Mouse (Mus musculus) heart, adult 9 months (tissue): ENCODE data around the gene A730071L15Rik.

Source experiments
- DNase-seq, 2 experiments: peaks; one replicate each; pipeline ENCODE4 v3.0.0; 2022; ENCODE audit warnings: low spot score in 2 of 2

Gene A730071L15Rik

GRCm38 (mm10) chr11:6183246-6183645 is 16.6 kb upstream of the A730071L15Rik start:
- DNase-seq: no peak

GRCm38 (mm10) chr11:6184202-6184935 is 15.5 kb upstream of the A730071L15Rik start:
- DNase-seq: peak; percentile 33 to 37

DNA sequence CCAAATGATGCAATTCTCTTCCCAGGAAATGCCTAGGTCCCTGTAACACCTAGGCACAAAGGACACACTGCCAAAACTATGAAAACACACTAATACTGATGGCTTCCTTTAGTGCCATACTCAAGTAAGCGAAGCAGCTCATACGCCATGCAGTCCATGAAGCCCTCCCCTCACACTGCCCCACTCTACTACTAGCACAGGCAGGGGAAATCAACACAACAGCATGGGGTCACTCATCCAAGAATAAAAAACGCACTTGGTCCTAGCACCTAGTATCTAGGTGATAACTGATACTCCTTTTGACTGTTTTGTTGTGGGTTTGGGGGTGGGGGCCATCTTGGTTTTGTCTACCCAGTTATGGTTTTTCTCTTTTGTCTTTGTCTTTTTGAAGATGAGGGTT is 12.4 kb upstream of the A730071L15Rik start:
- no peak for DNase-seq

DNA sequence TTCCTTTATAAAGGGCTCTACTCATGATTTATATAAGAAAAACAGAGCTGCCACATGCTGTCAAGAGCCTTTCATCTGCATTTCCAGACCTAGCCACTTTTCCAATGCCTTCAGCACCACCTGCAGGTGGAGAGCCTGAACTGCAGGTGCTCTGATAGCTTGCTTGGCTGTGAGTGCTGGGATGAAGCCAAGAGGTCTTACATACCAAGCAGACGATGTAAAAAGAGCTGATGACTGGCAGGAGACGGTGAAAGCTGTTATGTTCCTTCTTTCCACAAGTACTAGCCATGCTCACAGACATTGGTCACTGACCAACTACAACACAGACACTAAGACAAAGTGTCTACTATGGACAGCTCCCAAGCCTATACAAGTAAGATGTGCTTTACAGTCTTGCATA is 12.0 kb upstream of the A730071L15Rik start:
- DNase-seq: peak; percentile 70 to 92

DNA sequence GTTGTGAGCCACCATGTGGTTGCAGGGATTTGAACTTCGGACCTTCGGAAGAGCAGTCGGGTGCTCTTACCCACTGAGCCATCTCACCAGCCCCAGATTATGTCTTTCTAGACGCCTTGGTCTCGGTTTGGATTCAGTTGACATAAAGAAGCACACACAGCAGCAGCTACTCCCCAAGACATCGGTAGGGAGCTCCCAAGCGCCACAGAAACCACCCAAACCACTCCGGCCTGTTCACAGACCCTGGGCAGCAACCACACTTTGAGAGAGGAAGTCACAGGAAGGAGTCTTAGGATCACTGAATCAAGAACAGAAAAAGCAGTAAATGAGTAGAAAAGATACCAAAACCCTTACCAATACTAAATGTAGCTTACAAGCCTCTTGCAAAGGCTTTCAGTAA is 3.0 kb upstream of the A730071L15Rik start:
- DNase-seq: no peak

DNA sequence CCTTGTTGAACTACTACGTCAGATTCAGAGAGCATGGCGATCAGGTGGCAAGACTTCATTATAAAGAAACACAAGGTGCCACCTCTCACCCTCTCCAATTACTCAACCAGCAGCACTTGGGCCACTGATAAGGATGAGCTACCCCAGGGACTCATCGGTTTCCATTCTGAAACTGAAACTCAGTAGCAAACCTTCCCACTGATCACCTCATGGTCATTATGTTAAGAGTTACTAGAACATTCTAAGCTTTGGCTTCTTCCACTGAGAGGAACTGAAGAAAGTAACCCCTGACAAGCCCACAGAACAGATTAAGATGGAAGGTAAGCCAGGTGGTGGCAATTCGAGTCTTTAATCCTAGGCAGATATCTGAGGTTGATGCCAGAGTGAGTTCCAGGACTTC is 1.4 kb upstream of the A730071L15Rik start:
- DNase-seq: no peak

DNA sequence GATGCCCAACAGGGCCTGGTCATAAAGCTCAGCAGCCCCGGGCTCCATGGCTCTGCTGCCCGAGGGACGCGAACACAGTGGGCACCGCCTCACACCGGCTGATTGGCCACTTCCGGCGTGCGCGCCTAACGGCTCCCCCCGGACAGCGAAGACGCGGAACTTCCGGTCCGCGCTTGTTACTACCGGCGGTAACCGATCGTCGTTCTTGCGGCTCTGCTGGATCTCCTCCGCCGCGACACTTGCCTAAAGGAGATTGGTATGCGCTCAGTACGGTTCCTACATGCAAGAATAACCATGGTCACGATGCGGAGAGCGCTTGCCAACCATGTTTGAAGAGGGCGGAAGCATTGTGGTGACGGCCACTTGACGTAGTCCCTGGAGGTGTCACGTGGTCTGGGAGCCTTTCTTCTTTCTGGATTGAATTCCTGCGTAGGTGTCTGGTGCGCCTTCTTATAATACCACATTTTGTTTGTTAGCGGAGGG is 299 bp downstream of the A730071L15Rik start, which contains the start of gene Nudcd3:
Gene Nudcd3, minus strand, starts transcription at position 329 of the 483 bp plus-strand sequence.
- DNase-seq: peak; percentile 84 to 91

DNA sequence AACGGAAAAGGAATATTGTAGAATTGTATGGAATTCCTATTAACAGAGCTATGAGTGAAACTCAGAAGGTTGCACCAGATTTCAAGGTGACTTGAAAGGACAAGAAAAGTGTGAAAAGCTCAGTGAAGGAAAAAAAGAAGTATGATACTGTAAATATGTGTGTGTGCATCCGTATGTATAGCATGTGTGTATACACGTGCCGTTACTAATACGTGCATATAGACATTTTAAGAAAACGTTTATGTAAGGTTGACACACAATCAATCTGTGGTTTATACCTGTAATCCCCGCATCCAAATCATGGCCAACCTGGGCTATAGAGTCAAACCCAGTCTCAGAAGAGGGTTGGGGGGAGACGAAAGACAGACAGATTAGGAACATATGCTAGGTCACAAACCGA is 741 bp downstream of the A730071L15Rik start:
- DNase-seq: no peak

DNA sequence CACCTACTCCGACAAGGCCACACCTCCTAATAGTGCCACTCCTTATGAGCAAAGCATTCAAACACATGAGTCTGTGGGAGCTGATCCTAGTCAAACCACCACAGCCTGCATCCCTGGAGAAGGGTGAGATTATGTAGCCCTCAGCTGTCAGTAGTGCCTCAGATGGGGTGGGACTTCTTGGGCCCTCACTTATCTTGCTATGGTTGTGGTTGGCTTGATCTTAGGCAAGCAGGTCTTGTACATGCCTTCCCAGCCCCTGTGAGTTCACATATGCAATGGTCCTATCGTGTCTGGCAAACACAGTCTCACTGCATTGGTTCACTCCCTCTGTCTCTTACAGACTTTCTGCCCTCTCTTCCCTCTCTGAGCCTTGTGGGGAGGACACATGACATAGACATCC is 7.3 kb downstream of the A730071L15Rik start:
- DNase-seq: no peak

DNA sequence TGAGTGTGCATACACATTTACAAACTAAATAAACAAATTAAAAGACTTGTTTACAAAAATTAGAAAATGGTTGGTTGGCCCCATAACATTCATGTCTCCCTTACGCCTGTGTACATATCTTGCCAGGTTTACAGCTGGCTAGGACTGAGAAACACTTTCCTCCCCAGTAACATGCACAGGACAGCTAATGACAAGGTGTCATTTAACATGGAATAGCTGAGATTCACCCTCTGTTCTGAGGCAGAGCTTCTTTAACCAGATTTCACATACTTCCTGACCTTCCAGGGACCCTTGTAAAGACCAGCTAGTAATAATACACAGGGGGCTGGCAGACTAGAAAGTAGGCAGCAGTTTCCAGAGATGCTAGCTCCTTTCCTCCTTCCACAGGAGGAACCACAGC is 8.3 kb downstream of the A730071L15Rik start:
- DNase-seq: no peak

DNA sequence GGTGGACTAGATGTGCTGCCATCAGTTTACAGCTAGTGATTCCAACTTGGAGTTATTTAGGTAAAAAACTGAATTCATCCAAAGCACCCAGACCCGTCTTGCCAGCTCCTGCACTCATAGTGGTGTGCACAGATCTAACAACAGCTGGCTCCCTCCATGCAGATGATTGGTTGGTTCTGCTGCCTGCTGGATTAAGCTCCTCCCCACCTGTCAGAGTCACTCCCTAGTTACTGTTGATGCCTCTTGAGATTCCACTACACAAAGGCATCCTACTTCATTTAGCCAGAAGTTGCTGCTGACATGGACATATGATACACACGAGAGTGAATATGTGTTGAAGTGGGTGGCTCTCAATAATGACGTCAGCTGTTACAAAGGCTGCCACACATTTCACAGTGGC is 17.0 kb downstream of the A730071L15Rik start:
- no peak for DNase-seq

- no peak for DNase-seq
Measured at GRCm38 (mm10) chr11:6218189-6218896, 18.5 kb downstream of the A730071L15Rik start.

- no peak for DNase-seq
Measured at GRCm38 (mm10) chr11:6219967-6220366, 20.1 kb downstream of the A730071L15Rik start.

- no peak for DNase-seq
Measured at GRCm38 (mm10) chr11:6222187-6222586, 22.4 kb downstream of the A730071L15Rik start.

DNA sequence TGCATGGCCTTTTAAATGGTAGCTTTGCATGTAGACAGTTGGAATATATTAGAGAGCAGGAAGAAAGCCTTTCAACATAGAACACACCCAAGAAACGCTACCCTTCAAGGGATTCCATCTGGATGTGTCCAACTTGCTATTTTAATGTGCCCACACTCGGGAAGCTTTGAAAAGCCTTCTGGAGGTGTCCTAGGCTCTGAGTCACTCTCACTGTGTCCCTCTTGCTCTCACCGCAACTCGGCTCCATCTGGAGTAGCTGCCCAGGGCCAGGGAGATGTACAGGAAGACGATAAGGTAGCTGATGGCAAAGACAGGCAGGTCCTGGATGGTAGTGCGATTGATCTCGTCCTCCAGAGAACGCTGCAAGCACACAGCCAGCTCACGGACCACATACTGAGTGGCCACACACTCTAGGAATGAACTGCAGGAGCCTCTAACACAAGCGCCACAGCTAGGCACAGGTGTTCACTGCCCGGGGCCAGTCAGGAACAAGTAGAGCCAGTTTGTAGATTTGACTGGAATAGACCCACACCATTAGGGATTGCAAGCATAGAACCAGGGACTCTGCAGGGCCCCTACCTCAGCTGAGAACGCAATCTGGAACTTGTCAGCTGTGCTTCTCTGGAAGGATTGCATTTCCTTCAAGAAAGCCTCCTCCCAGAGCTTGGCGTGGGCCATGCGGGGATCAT is 24.9 kb downstream of the A730071L15Rik start:
- DNase-seq: no peak

GRCm38 (mm10) chr11:6230012-6230411 is 30.2 kb downstream of the A730071L15Rik start, which contains the start of gene Npc1l1:
Gene Npc1l1 (minus strand): TSS chr11:6230143.
- DNase-seq: no peak

DNA sequence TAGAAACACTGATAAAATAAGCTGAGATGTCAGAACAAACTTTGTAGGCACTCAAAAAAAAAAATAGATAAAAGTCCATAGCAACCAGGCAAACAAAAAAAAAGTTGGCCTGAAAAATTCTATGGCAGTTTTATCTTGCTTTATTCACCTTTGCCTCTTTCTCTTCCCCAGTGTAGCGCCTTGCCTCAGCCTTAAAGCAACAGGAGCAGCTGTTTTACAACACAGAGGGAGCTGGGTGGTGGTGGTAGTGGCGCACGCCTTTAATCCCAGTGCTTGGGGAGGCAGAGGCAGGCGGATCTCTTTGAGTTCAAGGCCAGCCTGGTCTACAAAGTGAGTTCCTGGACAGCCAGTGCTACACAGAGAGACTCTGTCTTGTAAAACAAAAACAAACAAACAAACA is 33.2 kb downstream of the A730071L15Rik start:
- no peak for DNase-seq

DNA sequence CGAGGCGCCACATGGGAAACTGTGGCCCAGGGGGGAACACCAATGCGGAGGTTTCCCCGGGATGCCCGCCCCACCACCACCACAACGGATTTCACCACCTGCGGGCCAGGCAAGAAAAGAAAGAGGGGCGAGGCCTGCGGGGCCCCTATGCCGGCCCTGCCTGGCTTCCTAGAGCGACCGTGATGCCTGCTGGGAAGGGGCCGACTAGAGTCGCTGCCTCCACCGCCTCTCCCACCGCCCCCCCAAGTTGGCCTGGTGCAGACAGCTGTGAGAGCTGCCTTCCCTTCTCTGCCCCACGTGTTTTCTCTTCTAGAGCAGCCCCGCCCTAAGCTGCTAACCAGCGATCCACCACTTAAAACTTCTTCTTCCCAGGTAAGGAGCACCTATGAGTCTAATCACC is 44.9 kb downstream of the A730071L15Rik start:
- no peak for DNase-seq
